Mouse (Mus musculus): ENCODE results near the gene Adora2a. TPM values are rescaled to one million over a fixed set of nuclear protein-coding genes. Genes with fewer than 3 reads are reported as not detected.
"Not testable (repeated sequence)": the region's sequence is repeated elsewhere in the genome, so short reads cannot be mapped to it uniquely, and the experiment has no call there.

Gene Adora2a
- total RNA-seq, 1 experiment from 2014 or later = 6.9 TPM

DNA sequence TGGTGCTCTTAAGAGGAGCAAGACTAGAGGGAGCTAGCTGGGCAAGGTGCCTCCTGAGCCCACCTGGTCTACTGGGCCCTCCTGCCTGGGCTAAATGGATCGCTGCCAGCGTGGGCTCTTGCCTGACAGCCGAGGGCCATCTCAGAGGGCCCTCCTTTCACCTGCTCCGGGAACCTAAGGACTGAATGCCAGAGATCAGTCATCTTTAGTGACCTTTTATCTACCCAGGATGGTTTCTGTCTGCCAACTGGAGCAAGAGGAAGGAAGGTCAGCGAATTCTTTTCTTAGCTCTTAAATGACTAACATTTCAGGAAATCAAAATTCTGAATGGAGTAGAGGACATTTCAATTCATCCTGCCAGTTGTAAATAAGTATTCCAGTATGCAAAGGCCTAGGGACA is 33.9 kb downstream of the Adora2a start:
- no peak for DNase-seq

GRCm38 (mm10) chr10:75352541-75352940 is 35.9 kb downstream of the Adora2a start:
- DNase-seq = no peak

DNA sequence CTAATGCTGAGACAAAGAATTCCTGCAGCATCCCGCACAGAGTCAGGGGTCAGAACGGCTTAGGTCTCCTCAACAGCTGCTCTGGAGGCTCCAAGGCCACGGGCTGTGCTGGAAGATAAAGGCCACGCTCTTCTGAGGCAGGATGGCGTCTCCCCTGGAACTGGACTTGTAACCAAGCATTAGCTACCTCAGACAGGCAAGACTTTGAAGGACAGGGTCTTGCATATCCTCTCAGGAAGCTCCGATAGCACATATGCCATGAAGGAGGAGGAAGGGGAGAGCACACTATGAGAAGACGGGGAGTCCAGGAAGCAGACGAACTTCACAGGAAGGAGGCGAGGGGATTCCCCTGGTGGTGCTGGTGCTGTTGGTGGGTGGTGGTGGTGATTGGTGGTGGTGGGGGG is 37.2 kb downstream of the Adora2a start:
- not testable (repeated sequence) for DNase-seq

DNA sequence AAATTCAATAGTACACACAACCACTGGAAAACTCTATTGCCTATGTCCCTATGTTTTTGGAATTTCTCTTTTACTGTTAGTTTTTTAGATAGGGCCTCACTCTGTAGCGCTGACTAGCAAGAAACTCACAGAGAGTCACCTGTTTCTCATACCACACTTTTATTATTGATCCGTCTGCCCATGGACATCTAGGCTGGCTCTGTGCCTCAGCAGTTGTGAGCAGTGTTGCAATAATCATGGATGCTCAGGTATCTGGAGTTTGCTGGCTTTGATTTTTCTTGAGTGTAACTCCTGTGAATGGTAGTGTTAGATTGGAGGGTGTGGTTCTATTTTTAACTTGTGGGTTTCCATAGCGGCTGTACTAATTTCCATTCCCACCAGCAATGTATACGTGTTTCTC is 38.7 kb downstream of the Adora2a start:
- DNase-seq = no peak

GRCm38 (mm10) chr10:75364214-75364690 is 47.6 kb downstream of the Adora2a start:
- peak; percentile 65 for DNase-seq

DNA sequence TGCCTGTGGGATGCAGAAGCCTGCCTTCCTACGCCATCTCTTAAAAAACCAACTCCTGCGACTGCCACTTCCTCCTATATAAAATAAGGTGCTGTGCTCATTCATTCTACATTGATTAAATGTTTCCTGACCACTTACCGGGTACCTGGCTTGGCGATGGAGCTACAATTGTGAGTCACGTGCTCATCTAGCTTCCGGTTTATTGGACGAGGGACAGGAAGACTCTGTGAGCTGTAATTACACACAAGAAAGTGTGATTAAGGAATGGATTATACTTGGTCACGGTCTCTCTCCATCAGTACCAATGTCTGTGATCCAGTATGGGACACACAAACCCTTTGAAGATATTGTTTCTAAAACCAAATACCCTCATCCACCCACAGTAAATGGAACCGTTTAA is 48.1 kb downstream of the Adora2a start:
- DNase-seq = no peak

DNA sequence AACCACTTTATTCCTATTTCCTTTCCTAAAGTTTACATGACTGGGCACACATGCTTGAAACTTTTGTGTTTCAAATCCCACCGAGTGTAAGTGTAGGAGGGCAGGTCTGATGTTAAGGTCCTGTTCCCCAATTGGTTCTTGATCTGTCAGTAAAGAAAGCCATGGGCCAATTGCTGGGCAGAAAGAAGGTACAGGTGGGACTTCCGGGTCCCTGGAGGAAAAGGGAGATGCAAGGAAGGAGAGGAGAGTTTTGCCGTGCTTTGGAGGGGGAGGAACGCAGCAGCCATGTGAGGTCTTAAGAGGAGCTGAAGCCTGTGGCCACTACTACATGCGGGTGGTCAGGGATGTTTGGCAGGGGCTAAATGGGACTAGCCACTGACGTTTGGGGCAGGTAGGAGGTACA is 48.6 kb downstream of the Adora2a start:
- DNase-seq = no peak

- not testable (repeated sequence) for DNase-seq
Measured at GRCm38 (mm10) chr10:75373655-75374351, 57.1 kb downstream of the Adora2a start.

GRCm38 (mm10) chr10:75378688-75379087 is 62.0 kb downstream of the Adora2a start:
- no peak for DNase-seq

Other genes with a start within 250 kb of the Adora2a start
- 43.6 and 50.7 TPM in 2 replicates for gene Specc1l, start 104.8 kb upstream of the Adora2a start, total RNA-seq (2021)
- gene Upb1, start 84.2 kb downstream of the Adora2a start, total RNA-seq (2021) = 2.4 and 24.2 TPM in 2 replicates
- gene Snrpd3, start 200.7 kb downstream of the Adora2a start, total RNA-seq (2021) = 87.9 and 88.0 TPM in 2 replicates
- 41.0 and 61.5 TPM in 2 replicates for gene Gucd1, start 201.1 kb downstream of the Adora2a start, total RNA-seq (2021)
- gene Lrrc75b, start 243.5 kb downstream of the Adora2a start, total RNA-seq (2021) = 0.70 and 1.1 TPM in 2 replicates
- 1.7 TPM in 1 of 2 replicates, not detected in the other for gene Ggt1, start 244.7 kb downstream of the Adora2a start, total RNA-seq (2021)